ENCODE assay signal across 24 mouse cellular contexts in the genomic region with DNA sequence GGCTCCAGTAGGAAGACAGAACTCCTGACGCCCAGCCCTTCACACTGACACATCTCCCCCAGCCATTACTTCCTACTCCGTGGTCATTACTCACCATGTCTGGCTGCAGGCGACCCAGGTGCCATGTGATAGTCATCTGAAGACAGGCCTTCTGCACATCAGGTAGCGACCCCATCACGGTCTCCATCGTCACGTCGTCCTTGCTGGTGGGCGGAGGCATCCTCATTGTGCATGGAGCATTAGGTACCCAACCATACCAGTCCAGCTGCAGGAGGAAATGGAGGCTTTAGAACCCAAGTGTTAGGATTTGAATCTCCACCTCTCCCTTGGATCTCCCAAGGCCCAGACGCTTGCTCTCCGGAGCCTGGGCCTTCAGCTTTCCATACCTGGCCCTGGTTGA. TPM values are rescaled to one million over a fixed set of nuclear protein-coding genes. Genes with fewer than 3 reads are reported as not detected.
A peak's percentile ranks its signal among the peaks of the same experiment; 100 is the strongest.
DNase-seq lines count a peak whose midpoint lies in the region; ATAC-seq and TF ChIP-seq lines count a peak whose summit lies in the region.
"Had no signal": no experiment of that assay in that cellular context is flagged by ENCODE, and none has a peak within 500 bp of the region (broad histone marks: within the 10 kb centered on the region; RNA-seq: fewer than 3 reads in every experiment).

No protein-coding gene starts in this region.

- no peaks in the 10 kb centered on the region for H3K4me1 ChIP-seq in cerebellum, adult 2 months (ENCODE audit: control insufficient read depth, insufficient read depth, low read length)
- H3K4me1 ChIP-seq in heart, embryonic 12.5 days (replicated peaks) = peaks cover 16% of the 10 kb centered on the region
- peaks cover 20% of the 10 kb centered on the region for H3K4me1 ChIP-seq in embryonic facial prominence, embryonic 10.5 days

- no peak overlapping the region for H3K4me2 ChIP-seq in heart, embryonic 12.5 days
- H3K4me2 ChIP-seq: embryonic facial prominence, embryonic 12.5 days; embryonic facial prominence, embryonic 15.5 days; forebrain, embryonic 15.5 days; hindbrain, embryonic 14.5 days had no signal

- peak; percentile 34 for DNase-seq in cerebellum, adult 9-10 months
- no peak for DNase-seq in cerebellum, adult 2 months
- no peak for DNase-seq in heart, postnatal 25 days (ENCODE audit: low spot score)
- peak; percentile 6 for DNase-seq in embryonic facial prominence, embryonic 10.5 days (ENCODE audit: low spot score)
- DNase-seq in layer of hippocampus, postnatal 25 days (ENCODE audit: extremely low spot score in 1 of 2, low spot score in 1 of 2) = no peak
- DNase-seq: adrenal gland, postnatal 10 days; adrenal gland, postnatal 36 days; B cell, adult 2 months; cerebellum, adult 8-10 months; gastrocnemius, postnatal 25 days; heart, adult 2 months; heart, postnatal 36 days; kidney, adult 2 months had no signal

- TF ChIP-seq POLR2A in cerebellum, adult 2 months (IDR thresholded peaks at IDR 0.05; ENCODE audit: borderline replicate concordance, insufficient read depth, low read length) = no peak

- no peak for ATAC-seq in heart, embryonic 12.5 days (ENCODE audit: insufficient number of reproducible peaks, low FRiP score)
- ATAC-seq: forebrain, embryonic 15.5 days; hindbrain, postnatal 0 days; intestine, postnatal 0 days; Patski had no signal

- intact Hi-C loops in heart, postnatal 25 days (cut with DNase I) = no loop called here

- no peaks in the 10 kb centered on the region for H3K36me3 ChIP-seq in heart, embryonic 12.5 days
- no peaks in the 10 kb centered on the region for H3K36me3 ChIP-seq in embryonic facial prominence, embryonic 10.5 days (replicated peaks)
- H3K36me3 ChIP-seq: embryonic facial prominence, embryonic 12.5 days; embryonic facial prominence, embryonic 15.5 days; forebrain, embryonic 15.5 days; heart, embryonic 10.5 days had no signal

- peak overlapping the region; percentile 12; the same call in 1 of the 2 replicates for H3K9ac ChIP-seq in heart, embryonic 12.5 days
- H3K9ac ChIP-seq: embryonic facial prominence, embryonic 12.5 days; embryonic facial prominence, embryonic 15.5 days; forebrain, embryonic 15.5 days; hindbrain, embryonic 14.5 days had no signal

- WGBS in cerebellum, adult 2 months = 65% methylated on average over 11 of the region's 11 CpGs
- WGBS in heart, embryonic 12.5 days = 65% methylated on average over 11 of the region's 11 CpGs
- 70% methylated on average over 11 of the region's 11 CpGs for WGBS in embryonic facial prominence, embryonic 10.5 days

- no peak overlapping the region for H3K27ac ChIP-seq in cerebellum, adult 2 months (ENCODE audit: insufficient read depth, low read length)
- no peak overlapping the region for H3K27ac ChIP-seq in heart, embryonic 12.5 days (ENCODE audit: poor library complexity, severe bottlenecking)
- no peak overlapping the region for H3K27ac ChIP-seq in embryonic facial prominence, embryonic 10.5 days (replicated peaks)
- H3K27ac ChIP-seq: embryonic facial prominence, embryonic 12.5 days; embryonic facial prominence, embryonic 15.5 days; forebrain, embryonic 15.5 days; heart, adult 2 months; heart, embryonic 10.5 days; hindbrain, embryonic 14.5 days; hindbrain, postnatal 0 days had no signal

- no peaks in the 10 kb centered on the region for H3K9me3 ChIP-seq in heart, embryonic 12.5 days (replicated peaks)
- H3K9me3 ChIP-seq in embryonic facial prominence, embryonic 10.5 days = no peaks in the 10 kb centered on the region
- H3K9me3 ChIP-seq: embryonic facial prominence, embryonic 12.5 days; embryonic facial prominence, embryonic 15.5 days; forebrain, embryonic 15.5 days; G1E; heart, embryonic 10.5 days had no signal

- no peaks in the 10 kb centered on the region for H3K27me3 ChIP-seq in cerebellum, adult 2 months (ENCODE audit: control insufficient read depth, insufficient read depth, low read length)
- peaks cover 17% of the 10 kb centered on the region for H3K27me3 ChIP-seq in heart, embryonic 12.5 days (replicated peaks)
- H3K27me3 ChIP-seq in embryonic facial prominence, embryonic 10.5 days (replicated peaks; ENCODE audit: low read depth, poor library complexity, severe bottlenecking) = peaks cover 7% of the 10 kb centered on the region
- H3K27me3 ChIP-seq: embryonic facial prominence, embryonic 12.5 days had no signal

- TF ChIP-seq CTCF in cerebellum, adult 2 months (IDR thresholded peaks at IDR 0.05; ENCODE audit: borderline replicate concordance, insufficient read depth, low read depth, low read length) = no peak

- no peak overlapping the region for H3K4me3 ChIP-seq in cerebellum, adult 2 months (replicated peaks; ENCODE audit: insufficient read depth, low read depth, low read length)
- H3K4me3 ChIP-seq in heart, embryonic 12.5 days = no peak overlapping the region
- peak overlapping the region; percentile 11; the same call in 1 of the 2 replicates for H3K4me3 ChIP-seq in embryonic facial prominence, embryonic 10.5 days
- H3K4me3 ChIP-seq: embryonic facial prominence, embryonic 12.5 days; embryonic facial prominence, embryonic 15.5 days; forebrain, embryonic 15.5 days; heart, adult 2 months; heart, embryonic 10.5 days had no signal

RNA-seq across cellular contexts. Expression of a gene that starts 2.9 kb away (rescaled TPM):
- polyA plus RNA-seq in cerebellum, adult 2 months (2012; rRNA removed) = 359 TPM in 2 replicates
- 204 and 207 TPM in 2 replicates for polyA plus RNA-seq in heart, embryonic 12.5 days (2016; fragmentation: Nextera tagmentation; extraction: Ambion mirVana)
- 100 to 1,000 TPM in 1 of 2 experiments, 10 to 100 TPM in 1; 87.9 to 103 TPM for total RNA-seq in heart, postnatal 25 days (2021)
- 96.4 and 106 TPM in 2 replicates for polyA plus RNA-seq in embryonic facial prominence, embryonic 10.5 days (2016; fragmentation: Nextera tagmentation; extraction: Ambion mirVana)
- total RNA-seq in layer of hippocampus, postnatal 25 days (2021) = 100 to 1,000 TPM; 310 to 312 TPM

RNA-seq across cellular contexts. Expression of a gene that starts 3.0 kb away (rescaled TPM):
- 9.7 and 10.3 TPM in 2 replicates for polyA plus RNA-seq in cerebellum, adult 2 months (2012; rRNA removed)
- polyA plus RNA-seq in heart, embryonic 12.5 days (2016; fragmentation: Nextera tagmentation; extraction: Ambion mirVana) = 9.0 and 9.5 TPM in 2 replicates
- total RNA-seq in heart, postnatal 25 days (2021) = 1 to 10 TPM; 2.1 to 2.3 TPM
- 7.9 and 10.7 TPM in 2 replicates for polyA plus RNA-seq in embryonic facial prominence, embryonic 10.5 days (2016; fragmentation: Nextera tagmentation; extraction: Ambion mirVana)
- total RNA-seq in layer of hippocampus, postnatal 25 days (2021) = 1 to 10 TPM; 3.2 to 4.5 TPM

RNA-seq across cellular contexts. Expression of a gene that starts 4.9 kb away (rescaled TPM):
- polyA plus RNA-seq in cerebellum, adult 2 months (2012; rRNA removed) = 94.0 and 96.5 TPM in 2 replicates
- 125 and 126 TPM in 2 replicates for polyA plus RNA-seq in heart, embryonic 12.5 days (2016; fragmentation: Nextera tagmentation; extraction: Ambion mirVana)
- 10 to 100 TPM; 31.4 to 36.7 TPM for total RNA-seq in heart, postnatal 25 days (2021)
- polyA plus RNA-seq in embryonic facial prominence, embryonic 10.5 days (2016; fragmentation: Nextera tagmentation; extraction: Ambion mirVana) = 210 and 215 TPM in 2 replicates
- total RNA-seq in layer of hippocampus, postnatal 25 days (2021) = 10 to 100 TPM; 50.6 to 55.6 TPM

RNA-seq across cellular contexts. Expression of a gene that starts 12.6 kb away (rescaled TPM):
- polyA plus RNA-seq in cerebellum, adult 2 months (2012; rRNA removed) = 1.1 and 1.2 TPM in 2 replicates
- polyA plus RNA-seq in heart, embryonic 12.5 days (2016; fragmentation: Nextera tagmentation; extraction: Ambion mirVana) = 3.8 and 7.8 TPM in 2 replicates
- 1 to 10 TPM; 3.1 to 3.7 TPM for total RNA-seq in heart, postnatal 25 days (2021)
- polyA plus RNA-seq in embryonic facial prominence, embryonic 10.5 days (2016; fragmentation: Nextera tagmentation; extraction: Ambion mirVana) = 2.7 and 3.9 TPM in 2 replicates
- under 1 TPM in 1 of 2 experiments, not detected in 1; 0.20 TPM for total RNA-seq in layer of hippocampus, postnatal 25 days (2021)
- total RNA-seq: CH12.LX had no signal

RNA-seq across cellular contexts. Expression of a gene that starts 13.0 kb away (rescaled TPM):
- polyA plus RNA-seq in cerebellum, adult 2 months (2012; rRNA removed) = 1.1 and 1.4 TPM in 2 replicates
- polyA plus RNA-seq in heart, embryonic 12.5 days (2016; fragmentation: Nextera tagmentation; extraction: Ambion mirVana) = 17.6 and 19.6 TPM in 2 replicates
- 10 to 100 TPM; 20.0 to 22.3 TPM for total RNA-seq in heart, postnatal 25 days (2021)
- 5.0 and 7.2 TPM in 2 replicates for polyA plus RNA-seq in embryonic facial prominence, embryonic 10.5 days (2016; fragmentation: Nextera tagmentation; extraction: Ambion mirVana)
- 1 to 10 TPM; 1.2 to 2.1 TPM for total RNA-seq in layer of hippocampus, postnatal 25 days (2021)
- polyA plus RNA-seq: G1E, Patski had no signal

Comparison
In these comparisons a context has a peak if more than half of its experiments do, and no peak if none do; other contexts are left out.
1. DNase-seq: peak in cerebellum, adult 9-10 months (single experiment) and embryonic facial prominence, embryonic 10.5 days (single experiment); none in cerebellum, adult 2 months (0 of 2), heart, postnatal 25 days (single experiment) and layer of hippocampus, postnatal 25 days (0 of 2).